Mouse (Mus musculus): ENCODE data around the gene Setd1b.
A peak's percentile ranks its signal among the peaks of the same experiment; 100 is the strongest.

- TF ChIP-seq CTCF (IDR thresholded peaks at IDR 0.05; ENCODE audit: low read depth, low read length), result peak; percentile 60; the same call in 1 of the 2 replicates
- no peak for TF ChIP-seq TAL1 (conservative IDR thresholded peaks at IDR 0.05; ENCODE audit: low read depth, low read length)
- no peak for TF ChIP-seq POLR2AphosphoS5 (IDR thresholded peaks at IDR 0.05; ENCODE audit: insufficient replicate concordance, low read depth, low read length)
Measured at GRCm38 (mm10) chr5:123117257-123117656, 24.7 kb upstream of the Setd1b start.
